Mouse (Mus musculus) Muller cell, postnatal 12 days (primary cell): Measurements from ENCODE around the gene Galnt13.
"Not testable (repeated sequence)": the region's sequence is repeated elsewhere in the genome, so short reads cannot be mapped to it uniquely, and the experiment has no call there.

Experiments used
- DNase-seq: peaks from one replicate; pipeline ENCODE4 v3.0.0-alpha.2; 2015; ENCODE audit errors: inconsistent ontology term

Galnt13 gene

GRCm38 (mm10) chr2:54915088-54915670 lies 479.1 kb downstream of the Galnt13 start:
- DNase-seq = no peak

- no peak for DNase-seq
These were observed 500.3 kb downstream of the Galnt13 start for GRCm38 (mm10) chr2:54936369-54936768.

GRCm38 (mm10) chr2:54937306-54937705 lies 501.2 kb downstream of the Galnt13 start:
- no peak for DNase-seq

- DNase-seq = no peak
These were observed 502.0 kb downstream of the Galnt13 start for GRCm38 (mm10) chr2:54938075-54938474.

- DNase-seq = no peak
These were observed 507.3 kb downstream of the Galnt13 start for GRCm38 (mm10) chr2:54943386-54943785.

- no peak for DNase-seq
These were observed 547.7 kb downstream of the Galnt13 start for GRCm38 (mm10) chr2:54983839-54984238.

GRCm38 (mm10) chr2:55022539-55022938 lies 586.4 kb downstream of the Galnt13 start:
- DNase-seq = not testable (repeated sequence)

GRCm38 (mm10) chr2:55034610-55035009 lies 598.5 kb downstream of the Galnt13 start:
- no peak for DNase-seq

GRCm38 (mm10) chr2:55065469-55066315 lies 629.6 kb downstream of the Galnt13 start:
- no peak for DNase-seq

- no peak for DNase-seq
These were observed 649.5 kb downstream of the Galnt13 start for GRCm38 (mm10) chr2:55085580-55085979.

GRCm38 (mm10) chr2:55088034-55088433 lies 651.9 kb downstream of the Galnt13 start:
- no peak for DNase-seq

GRCm38 (mm10) chr2:55090332-55090731 lies 654.2 kb downstream of the Galnt13 start:
- DNase-seq = no peak

- DNase-seq = peak; percentile 64
These were observed 655.4 kb downstream of the Galnt13 start for GRCm38 (mm10) chr2:55091495-55091894.

- DNase-seq = no peak
These were observed 663.0 kb downstream of the Galnt13 start for GRCm38 (mm10) chr2:55099100-55099499.

GRCm38 (mm10) chr2:55101279-55101678 lies 665.2 kb downstream of the Galnt13 start:
- no peak for DNase-seq

- no peak for DNase-seq
These were observed 667.4 kb downstream of the Galnt13 start for GRCm38 (mm10) chr2:55103521-55103920.

GRCm38 (mm10) chr2:55107828-55108227 lies 671.7 kb downstream of the Galnt13 start:
- DNase-seq = no peak

- DNase-seq = no peak
These were observed 717.0 kb downstream of the Galnt13 start for GRCm38 (mm10) chr2:55153089-55153488.

GRCm38 (mm10) chr2:55164781-55165180 lies 728.7 kb downstream of the Galnt13 start:
- peak; percentile 42 for DNase-seq
